In the genomic region with DNA sequence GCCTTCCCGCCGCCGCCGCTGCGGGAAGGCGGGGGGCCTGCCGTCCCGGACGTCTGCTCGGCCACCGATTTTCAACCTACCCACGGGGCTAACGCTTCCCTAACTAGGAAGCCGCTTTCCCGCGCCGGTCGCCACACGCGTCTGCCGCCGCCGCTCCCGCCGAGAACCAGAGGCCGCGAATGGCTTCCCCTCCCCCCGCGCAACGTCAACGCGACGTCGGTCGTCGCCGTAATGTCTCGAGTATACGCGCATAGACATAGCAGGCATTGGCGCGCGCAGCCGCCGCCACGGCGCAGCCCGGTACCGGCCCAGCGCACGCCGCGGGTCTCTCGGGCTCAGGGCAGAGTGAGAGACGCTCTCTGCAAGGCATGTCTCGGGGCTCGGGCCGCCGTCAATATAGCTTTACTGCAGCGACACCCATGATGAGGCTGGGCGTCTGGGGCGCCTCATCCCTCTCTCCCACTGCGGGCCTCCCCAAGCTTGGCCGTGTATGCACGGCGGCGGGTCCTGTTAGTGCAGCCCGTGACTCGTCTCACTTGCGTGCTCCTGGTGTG, we compare ENCODE assay signal across 8 mouse cellular contexts. TPM values are rescaled to one million over a fixed set of nuclear protein-coding genes. Genes with fewer than 3 reads are reported as not detected.
DNase-seq lines count a peak whose midpoint lies in the region; ATAC-seq lines count a peak whose summit lies in the region.

A gene (minus strand): TSS at position 180 of the 554 bp plus-strand sequence.

- peak; percentile 78 for ATAC-seq in common myeloid progenitor, adult 5-6 weeks (replicated peaks; ENCODE audit: low read depth, poor library complexity, severe bottlenecking)
- peak; percentile 78 for ATAC-seq in megakaryocyte progenitor cell, adult 5-6 weeks (replicated peaks; ENCODE audit: poor library complexity)

- peak; percentile 96 for DNase-seq in ZHBTc4 (ENCODE audit: low read depth, low spot score)
- DNase-seq in gastrocnemius, adult 8-10 months (ENCODE audit: low spot score in 2 of 2): peak; percentile 70 to 76
- DNase-seq in induced T-regulatory cell, adult 2 months (ENCODE audit: low read depth): peak; percentile 94
- DNase-seq in left cerebral cortex, adult 9 months (ENCODE audit: low spot score in 2 of 2): peak; percentile 43 to 86
- peak; percentile 98 for DNase-seq in right cerebral cortex, postnatal 14 days
- peak; percentile 83 to 87 for DNase-seq in urinary bladder, postnatal 36 days (ENCODE audit: low spot score in 2 of 2)

RNA-seq across cellular contexts. Expression of the gene that starts here (rescaled TPM):
- total RNA-seq in common myeloid progenitor, adult 5-6 weeks (2017): 199 and 203 TPM in 2 replicates
- 10 to 100 TPM in 3 of 4 experiments, 1 to 10 TPM in 1; 8.7 to 12.7 (median 10.7) TPM for total RNA-seq in gastrocnemius, adult 8-10 months (2022)
- total RNA-seq in megakaryocyte progenitor cell, adult 5-6 weeks (2015): 223 and 249 TPM in 2 replicates
- total RNA-seq in megakaryocyte progenitor cell, adult 5-6 weeks (2017): 185 and 207 TPM in 2 replicates

Comparison
In these comparisons a context has a peak if more than half of its experiments do, and no peak if none do; other contexts are left out.
1. Peak in every context shown above with its lines: DNase-seq and ATAC-seq.
2. RNA of the gene that starts here (total RNA-seq): 185 to 249 TPM in megakaryocyte progenitor cell, adult 5-6 weeks and 199 to 203 TPM in common myeloid progenitor, adult 5-6 weeks; 8.7 to 12.7 TPM in gastrocnemius, adult 8-10 months; every median in the first group is over 10 times any median in the second.